Mouse (Mus musculus) CH12.LX (cell line): ENCODE results near the gene Wnk2.

ENCODE experiments used
- CTCF ChIP-seq, 2 experiments: IDR thresholded peaks in 1 of 2; conservative IDR thresholded peaks in 1 of 2; 2 replicates each; pipeline ENCODE4 v1.5.1; 2011 to 2012; ENCODE audit warnings: low read depth in 2 of 2, low read length in 2 of 2, improper control_type of control experiment in 1 of 2, inconsistent platforms in 1 of 2, mild to moderate bottlenecking in 1 of 2, moderate library complexity in 1 of 2
- E2F4 ChIP-seq: IDR thresholded peaks from 2 replicates; pipeline ENCODE4 v1.6.1; 2011; ENCODE audit warnings: low read depth, low read length, improper control_type of control experiment; ENCODE audit not compliant: insufficient replicate concordance
- EP300 ChIP-seq: IDR thresholded peaks from 2 replicates; pipeline ENCODE4 v1.6.1; 2011; ENCODE audit warnings: low read length, improper control_type of control experiment
- IRF4 ChIP-seq: IDR thresholded peaks from 2 replicates; pipeline ENCODE4 v1.6.1; 2014; ENCODE audit warnings: low read depth, mild to moderate bottlenecking, inconsistent platforms, low read length, improper control_type of control experiment
- MXI1 ChIP-seq: IDR thresholded peaks from 2 replicates; pipeline ENCODE4 v1.6.1; 2011; ENCODE audit warnings: mild to moderate bottlenecking, low read depth, low read length, improper control_type of control experiment
- MYC ChIP-seq: IDR thresholded peaks from 2 replicates; pipeline ENCODE4 v1.6.1; 2011; ENCODE audit warnings: low read depth, mild to moderate bottlenecking, improper control_type of control experiment, low read length
- NRF1 ChIP-seq: IDR thresholded peaks from 2 replicates; pipeline ENCODE4 v1.6.1; 2014; ENCODE audit warnings: low read depth, mild to moderate bottlenecking, inconsistent platforms, low read length, improper control_type of control experiment, moderate library complexity
- POLR2A ChIP-seq: IDR thresholded peaks from 2 replicates; pipeline ENCODE4 v1.6.1; 2011; ENCODE audit warnings: low read depth, mild to moderate bottlenecking, improper control_type of control experiment, low read length
- POLR2AphosphoS2 ChIP-seq: IDR thresholded peaks from 2 replicates; pipeline ENCODE4 v1.6.1; 2011; ENCODE audit warnings: low read depth, low read length, improper control_type of control experiment
- RCOR1 ChIP-seq: conservative IDR thresholded peaks from 2 replicates; pipeline ENCODE4 v1.6.1; 2012; ENCODE audit warnings: low read depth, mild to moderate bottlenecking, inconsistent platforms, low read length, improper control_type of control experiment
- TBP ChIP-seq: conservative IDR thresholded peaks from 2 replicates; pipeline ENCODE4 v1.6.1; 2011; ENCODE audit warnings: low read depth, low read length, improper control_type of control experiment
- TCF12 ChIP-seq: IDR thresholded peaks from 2 replicates; pipeline ENCODE4 v1.6.1; 2014; ENCODE audit warnings: low read depth, mild to moderate bottlenecking, inconsistent platforms, low read length, improper control_type of control experiment
- USF1 ChIP-seq: IDR thresholded peaks from 2 replicates; pipeline ENCODE4 v1.6.1; 2014; ENCODE audit warnings: low read depth, mild to moderate bottlenecking, inconsistent platforms, low read length, improper control_type of control experiment

GRCm38 (mm10) chr13:48994903-48995302 lies 152.9 kb downstream of the Wnk2 start:
- TF ChIP-seq CTCF (conservative IDR thresholded peaks at IDR 0.05 in 1 of 2, IDR thresholded peaks at IDR 0.05 in 1 of 2; ENCODE audit: low read depth in 2 of 2, low read length in 2 of 2) (no peak), USF1 (no peak), E2F4 (no peak), EP300 (no peak), NRF1 (no peak), MXI1 (no peak), POLR2A (no peak), POLR2AphosphoS2 (no peak), RCOR1 (no peak), TBP (no peak), MYC (no peak), TCF12 (no peak), IRF4 (no peak)
